Mouse (Mus musculus) MEL (cell line): ENCODE data around the gene Dlg5. TPM values are rescaled to one million over a fixed set of nuclear protein-coding genes. Genes with fewer than 3 reads are reported as not detected.

ENCODE experiments used
- DNase-seq: peaks from one replicate; pipeline ENCODE4 v3.0.0; 2011; ENCODE audit warnings: low read depth, low spot score
- H3K27ac ChIP-seq: 2 replicates; pipeline ENCODE4 v1.5.1; 2012; ENCODE audit warnings: low read depth, mild to moderate bottlenecking, control low read depth, low read length, moderate library complexity; ENCODE audit not compliant: control insufficient read depth
- H3K27me3 ChIP-seq, 2 experiments: fragments of 150-350 bp in 1 of 2; sonication (generic) in 1 of 2; 2 replicates each; pipeline ENCODE4 v1.6.1; 2012; ENCODE audit warnings: low read length in 2 of 2, mild to moderate bottlenecking in 2 of 2, improper control_type of control experiment in 1 of 2, moderate library complexity in 1 of 2; ENCODE audit not compliant: insufficient read depth in 2 of 2, control insufficient read depth in 1 of 2
- H3K36me3 ChIP-seq, 2 experiments: 2 replicates each; pipeline ENCODE4 v1.6.1; 2012 to 2014; ENCODE audit warnings: low read length in 2 of 2, improper control_type of control experiment in 1 of 2, inconsistent platforms in 1 of 2, mild to moderate bottlenecking in 1 of 2; ENCODE audit not compliant: insufficient read depth in 2 of 2, control insufficient read depth in 1 of 2
- H3K4me1 ChIP-seq, 2 experiments: fragments of 150-350 bp in 1 of 2; sonication (generic) in 1 of 2; 2 replicates each; pipeline ENCODE4 v1.6.1; 2012; ENCODE audit warnings: low read length in 2 of 2, improper control_type of control experiment in 1 of 2, mild to moderate bottlenecking in 1 of 2; ENCODE audit not compliant: insufficient read depth in 2 of 2, control insufficient read depth in 1 of 2
- H3K4me3 ChIP-seq, 2 experiments: fragments of 150-350 bp in 1 of 2; sonication (generic) in 1 of 2; 2 replicates each; pipeline ENCODE4 v1.5.1; 2012; ENCODE audit warnings: low read depth in 2 of 2, low read length in 2 of 2, mild to moderate bottlenecking in 2 of 2, moderate library complexity in 2 of 2, control low read depth in 1 of 2, improper control_type of control experiment in 1 of 2; ENCODE audit not compliant: control insufficient read depth in 1 of 2, insufficient read depth in 1 of 2
- H3K79me2 ChIP-seq: 2 replicates; pipeline ENCODE4 v1.6.1; 2012; ENCODE audit warnings: mild to moderate bottlenecking, low read length, moderate library complexity; ENCODE audit not compliant: control insufficient read depth, poor library complexity, insufficient read depth
- H3K9ac ChIP-seq: 2 replicates; pipeline ENCODE4 v1.6.1; 2012; ENCODE audit warnings: low read depth, mild to moderate bottlenecking, control low read depth, low read length, moderate library complexity; ENCODE audit not compliant: control insufficient read depth, poor library complexity, severe bottlenecking
- H3K9me3 ChIP-seq: fragments of 150-350 bp; sonication (generic); replicated peaks from 2 replicates; pipeline ENCODE4 v1.6.1; 2012; ENCODE audit warnings: mild to moderate bottlenecking, low read length, improper control_type of control experiment, moderate library complexity; ENCODE audit not compliant: insufficient read depth
- CTCF ChIP-seq, 3 experiments: IDR thresholded peaks in 2 of 3; conservative IDR thresholded peaks in 1 of 3; 2 replicates each; pipeline ENCODE4 v1.5.1; 2011 to 2012; ENCODE audit warnings: low read length in 3 of 3, low read depth in 2 of 3, mild to moderate bottlenecking in 2 of 3, improper control_type of control experiment in 1 of 3, inconsistent platforms in 1 of 3, mixed read lengths in 1 of 3, moderate library complexity in 1 of 3; ENCODE audit not compliant: control insufficient read depth in 1 of 3, insufficient read depth in 1 of 3, poor library complexity in 1 of 3, severe bottlenecking in 1 of 3
- E2F4 ChIP-seq: IDR thresholded peaks from 2 replicates; pipeline ENCODE4 v1.6.1; 2011; ENCODE audit warnings: low read depth, low read length, improper control_type of control experiment, borderline replicate concordance
- GABPA ChIP-seq: IDR thresholded peaks from 2 replicates; pipeline ENCODE4 v1.6.1; 2012; ENCODE audit warnings: low read depth, mild to moderate bottlenecking, inconsistent platforms, low read length, improper control_type of control experiment, moderate library complexity
- JUND ChIP-seq: IDR thresholded peaks from 2 replicates; pipeline ENCODE4 v1.6.1; 2011; ENCODE audit warnings: low read depth, mild to moderate bottlenecking, improper control_type of control experiment, low read length
- KAT2A ChIP-seq: conservative IDR thresholded peaks from 2 replicates; pipeline ENCODE4 v1.6.1; 2012; ENCODE audit warnings: low read depth, low read length, improper control_type of control experiment, inconsistent platforms
- MAFK ChIP-seq: IDR thresholded peaks from 2 replicates; pipeline ENCODE4 v1.6.1; 2011; ENCODE audit warnings: low read depth, mild to moderate bottlenecking, low read length, improper control_type of control experiment, borderline replicate concordance
- MAZ ChIP-seq: IDR thresholded peaks from 2 replicates; pipeline ENCODE4 v1.6.1; 2012; ENCODE audit warnings: low read depth, mild to moderate bottlenecking, inconsistent platforms, low read length, improper control_type of control experiment
- MEF2A ChIP-seq: IDR thresholded peaks from 2 replicates; pipeline ENCODE4 v1.6.1; 2014; ENCODE audit warnings: low read depth, mild to moderate bottlenecking, inconsistent platforms, low read length, improper control_type of control experiment; ENCODE audit not compliant: poor library complexity, insufficient replicate concordance, severe bottlenecking; ENCODE audit errors: extremely low read depth
- MXI1 ChIP-seq: IDR thresholded peaks from 2 replicates; pipeline ENCODE4 v1.6.1; 2011; ENCODE audit warnings: mild to moderate bottlenecking, low read depth, low read length, improper control_type of control experiment
- MYC ChIP-seq: IDR thresholded peaks from 2 replicates; pipeline ENCODE4 v1.6.1; 2011; ENCODE audit warnings: low read depth, mild to moderate bottlenecking, low read length, improper control_type of control experiment, moderate library complexity
- NRF1 ChIP-seq: IDR thresholded peaks from 2 replicates; pipeline ENCODE4 v1.6.1; 2014; ENCODE audit warnings: low read depth, mild to moderate bottlenecking, inconsistent platforms, low read length, improper control_type of control experiment, moderate library complexity; ENCODE audit not compliant: poor library complexity, insufficient read depth, severe bottlenecking
- POLR2A ChIP-seq, 2 experiments: IDR thresholded peaks; 2 replicates each; pipeline ENCODE4 v1.6.1; 2011 to 2012; ENCODE audit warnings: low read length in 2 of 2, mild to moderate bottlenecking in 2 of 2, control low read depth in 1 of 2, improper control_type of control experiment in 1 of 2, low read depth in 1 of 2, moderate library complexity in 1 of 2; ENCODE audit not compliant: control insufficient read depth in 1 of 2, insufficient read depth in 1 of 2, poor library complexity in 1 of 2
- RAD21 ChIP-seq: IDR thresholded peaks from 2 replicates; pipeline ENCODE4 v1.6.1; 2011; ENCODE audit warnings: mild to moderate bottlenecking, low read depth, low read length, improper control_type of control experiment
- RCOR1 ChIP-seq: IDR thresholded peaks from 2 replicates; pipeline ENCODE4 v1.6.1; 2012; ENCODE audit warnings: low read depth, mild to moderate bottlenecking, inconsistent platforms, low read length, improper control_type of control experiment
- SIN3A ChIP-seq: IDR thresholded peaks from 2 replicates; pipeline ENCODE4 v1.6.1; 2012; ENCODE audit warnings: low read length, improper control_type of control experiment, inconsistent platforms
- TBP ChIP-seq: IDR thresholded peaks from 2 replicates; pipeline ENCODE4 v1.8.0; 2011; ENCODE audit warnings: low read depth, low read length, improper control_type of control experiment
- UBTF ChIP-seq: IDR thresholded peaks from 2 replicates; pipeline ENCODE4 v1.6.1; 2012; ENCODE audit warnings: low read depth, mild to moderate bottlenecking, inconsistent platforms, low read length, improper control_type of control experiment, moderate library complexity, borderline replicate concordance; ENCODE audit not compliant: insufficient read depth
- USF2 ChIP-seq, 2 experiments: IDR thresholded peaks; 2 replicates each; pipeline ENCODE4 v1.6.1; 2011 to 2012; ENCODE audit warnings: improper control_type of control experiment in 2 of 2, low read length in 2 of 2, borderline replicate concordance in 1 of 2, inconsistent platforms in 1 of 2, low read depth in 1 of 2, mild to moderate bottlenecking in 1 of 2; ENCODE audit not compliant: insufficient read depth in 1 of 2
- ZC3H11A ChIP-seq: IDR thresholded peaks from 2 replicates; pipeline ENCODE4 v1.6.1; 2012; ENCODE audit warnings: low read depth, mild to moderate bottlenecking, inconsistent platforms, low read length, improper control_type of control experiment
- ZKSCAN1 ChIP-seq: IDR thresholded peaks from 2 replicates; pipeline ENCODE4 v1.6.1; 2012; ENCODE audit warnings: low read depth, mild to moderate bottlenecking, inconsistent platforms, low read length, improper control_type of control experiment, moderate library complexity
- ZMIZ1 ChIP-seq: IDR thresholded peaks from 2 replicates; pipeline ENCODE4 v1.6.1; 2012; ENCODE audit warnings: low read depth, mild to moderate bottlenecking, inconsistent platforms, low read length, improper control_type of control experiment, moderate library complexity
- ZNF384 ChIP-seq: IDR thresholded peaks from 2 replicates; pipeline ENCODE4 v1.6.1; 2012; ENCODE audit warnings: low read depth, mild to moderate bottlenecking, inconsistent platforms, low read length, improper control_type of control experiment
- polyA plus RNA-seq, 2 experiments: library from polyadenylated mRNA; stranded (reverse) in 1 of 2; unstranded in 1 of 2; fragments of >175 nt in 1 of 2; fragments of >200 nt in 1 of 2; gene quantifications; 2 replicates each; pipeline versions ENCODE4 v1.2.1 to v1.2.4; 2012; ENCODE audit warnings: low replicate concordance in 2 of 2, low read depth in 1 of 2; ENCODE audit not compliant: insufficient read length in 2 of 2, insufficient read depth in 1 of 2, missing spikeins in 1 of 2
- total RNA-seq: library from RNA; depleted of rRNA; stranded (reverse); fragments of 300-350 nt; gene quantifications from 2 replicates; pipeline ENCODE4 v1.2.3, GENCODE M21; 2012

The Dlg5 gene
- total and polyA plus RNA-seq, 3 experiments = not detected

- H3K27me3 ChIP-seq = no peaks in the 10 kb centered on the region; a peak in 1 of 4 replicates
- H3K27ac ChIP-seq = no peak overlapping the region
- H3K4me3 ChIP-seq = no peak overlapping the region
- no peaks in the 10 kb centered on the region for H3K36me3 ChIP-seq
- no peaks in the 10 kb centered on the region for H3K9me3 ChIP-seq
- DNase-seq = no peak
- H3K4me1 ChIP-seq = no peaks in the 10 kb centered on the region
- no peaks in the 10 kb centered on the region for H3K79me2 ChIP-seq
- TF ChIP-seq ZNF384 (no peak), ZMIZ1 (no peak), NRF1 (no peak), MAZ (no peak), CTCF (IDR thresholded peaks at IDR 0.05 in 2 of 3, conservative IDR thresholded peaks at IDR 0.05 in 1 of 3; ENCODE audit: control insufficient read depth in 1 of 3, insufficient read depth in 1 of 3, low read depth in 2 of 3, low read length in 3 of 3, poor library complexity in 1 of 3, severe bottlenecking in 1 of 3) (no peak), SIN3A (no peak), MYC (no peak), USF2 (IDR thresholded peaks at IDR 0.05; ENCODE audit: borderline replicate concordance in 1 of 2, insufficient read depth in 1 of 2, low read depth in 1 of 2, low read length in 2 of 2) (no peak), MXI1 (no peak), ZKSCAN1 (no peak), JUND (no peak), E2F4 (no peak), KAT2A (no peak), MAFK (no peak), UBTF (no peak), ZC3H11A (no peak), MEF2A (no peak), RAD21 (no peak), RCOR1 (no peak), GABPA (no peak)
- H3K9ac ChIP-seq = no peak overlapping the region
Observed at GRCm38 (mm10) chr14:24196947-24197346, 48.8 kb downstream of the Dlg5 start.

DNA sequence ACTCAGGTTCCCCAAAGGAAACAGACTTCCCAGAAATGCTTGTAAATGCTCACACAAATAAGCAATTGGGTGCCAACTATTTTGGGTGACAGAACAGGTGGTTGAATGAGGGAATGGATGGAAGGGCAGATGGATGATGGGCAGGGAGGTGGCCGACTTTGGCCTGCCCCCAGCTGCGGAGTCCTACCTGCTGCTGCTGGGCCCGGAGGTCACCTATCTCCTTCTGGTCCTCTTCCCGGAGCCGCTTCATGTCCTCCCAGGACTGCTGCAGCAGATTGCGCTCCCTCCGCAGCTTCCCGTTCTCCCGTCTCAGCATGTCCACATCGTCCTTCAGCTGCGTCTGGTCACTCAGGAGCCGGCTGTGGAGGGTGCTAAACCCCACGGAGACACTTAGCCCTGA, 55.6 kb downstream of the Dlg5 start:
- no peaks in the 10 kb centered on the region for H3K9me3 ChIP-seq
- no peaks in the 10 kb centered on the region for H3K36me3 ChIP-seq
- no peak for DNase-seq
- H3K79me2 ChIP-seq = no peaks in the 10 kb centered on the region
- TF ChIP-seq POLR2A (IDR thresholded peaks at IDR 0.05; ENCODE audit: control insufficient read depth in 1 of 2, insufficient read depth in 1 of 2, low read depth in 1 of 2, low read length in 2 of 2, poor library complexity in 1 of 2) = no peak
- no peak for TF ChIP-seq TBP
- TF ChIP-seq ZMIZ1 = no peak
- no peak overlapping the region for H3K4me3 ChIP-seq
- no peaks in the 10 kb centered on the region for H3K27me3 ChIP-seq
- H3K9ac ChIP-seq = no peak overlapping the region
- H3K4me1 ChIP-seq = no peaks in the 10 kb centered on the region
- H3K27ac ChIP-seq = no peak overlapping the region
